Mouse (Mus musculus) limb, embryonic 12.5 days (tissue): ENCODE results near the gene Olfr459. TPM values are rescaled to one million over a fixed set of nuclear protein-coding genes. Genes with fewer than 3 reads are reported as not detected.

ENCODE experiments used
- ATAC-seq: fragments of 200-750 bp; cut with Nextera tagmentation; 2 replicates; pipeline ENCODE4 v1.8.0; 2017; ENCODE audit warnings: low read depth, moderate TSS enrichment; ENCODE audit not compliant: insufficient number of reproducible peaks, insufficient read depth, low FRiP score, low TSS enrichment
- H3K27ac ChIP-seq: fragments of 300-500 bp; sonication (generic); 2 replicates; pipeline ENCODE4 v1.5.1; 2016; ENCODE audit warnings: mild to moderate bottlenecking, moderate library complexity
- H3K27me3 ChIP-seq: fragments of 300-500 bp; sonication (generic); 2 replicates; pipeline ENCODE4 v1.6.1; 2016; ENCODE audit warnings: mild to moderate bottlenecking, moderate library complexity
- H3K36me3 ChIP-seq: fragments of 300-500 bp; sonication (generic); 2 replicates; pipeline ENCODE4 v1.6.1; 2016; ENCODE audit warnings: mild to moderate bottlenecking, moderate library complexity
- H3K4me1 ChIP-seq: fragments of 300-500 bp; sonication (generic); replicated peaks from 2 replicates; pipeline ENCODE4 v1.6.1; 2016
- H3K4me2 ChIP-seq: fragments of 300-500 bp; sonication (generic); 2 replicates; pipeline ENCODE4 v1.6.1; 2016; ENCODE audit warnings: mild to moderate bottlenecking, moderate library complexity
- H3K4me3 ChIP-seq: fragments of 300-500 bp; sonication (generic); replicated peaks from 2 replicates; pipeline ENCODE4 v1.5.1; 2016; ENCODE audit warnings: mild to moderate bottlenecking
- H3K9ac ChIP-seq: fragments of 300-500 bp; sonication (generic); replicated peaks from 2 replicates; pipeline ENCODE4 v1.6.1; 2016; ENCODE audit warnings: mild to moderate bottlenecking, moderate library complexity
- H3K9me3 ChIP-seq: fragments of 300-500 bp; sonication (generic); 2 replicates; pipeline ENCODE4 v1.6.1; 2016; ENCODE audit warnings: mild to moderate bottlenecking, moderate library complexity
- WGBS: fragments of 180-500 bp; shearing (Covaris S2); methylation state at CpG from one replicate; pipeline ENCODE4 v1.1.7; 2016; 5-methylcytosine and 5-hydroxymethylcytosine counted together
- polyA plus RNA-seq: library from polyadenylated mRNA; unstranded; fragments of >200 nt; fragmentation: Nextera tagmentation; extraction: Ambion mirVana; gene quantifications from 2 replicates; pipeline ENCODE4 v1.2.1, GENCODE M21; 2016

The Olfr459 gene
- polyA plus RNA-seq = not detected in 2 replicates

GRCm38 (mm10) chr6:41775077-41775476, at the start of gene Olfr459:
Gene Olfr459, minus strand, starts transcription at chr6:41775177.
- H3K27ac ChIP-seq = no peak within 1 kb of the TSS
- no peak within 1 kb of the TSS for H3K4me3 ChIP-seq
- no peak within 1 kb of the TSS for H3K9ac ChIP-seq
- no peaks in the 10 kb centered on the region for H3K4me1 ChIP-seq
- 80% methylated on average over 7 of the region's 7 CpGs for WGBS
- no peaks in the 10 kb centered on the region for H3K9me3 ChIP-seq
- ATAC-seq = no peak
- H3K36me3 ChIP-seq = no peaks in the 10 kb centered on the region
- H3K27me3 ChIP-seq = no peaks in the 10 kb centered on the region
- H3K4me2 ChIP-seq = no peak within 1 kb of the TSS

- no peak overlapping the region for H3K4me3 ChIP-seq
- no peak overlapping the region for H3K4me2 ChIP-seq
- H3K9ac ChIP-seq = no peak overlapping the region
- ATAC-seq = no peak
- no peaks in the 10 kb centered on the region for H3K27me3 ChIP-seq
- H3K36me3 ChIP-seq = no peaks in the 10 kb centered on the region
- no peaks in the 10 kb centered on the region for H3K4me1 ChIP-seq
- H3K9me3 ChIP-seq = no peaks in the 10 kb centered on the region
- H3K27ac ChIP-seq = no peak overlapping the region
Observed at GRCm38 (mm10) chr6:41824086-41824485, 49.1 kb upstream of the Olfr459 start.

- 88% methylated on average over 2 of the region's 2 CpGs for WGBS
- Histone ChIP-seq H3K4me1 (no peaks in the 10 kb centered on the region), H3K9me3 (no peaks in the 10 kb centered on the region), H3K9ac (no peak overlapping the region), H3K27me3 (no peaks in the 10 kb centered on the region), H3K4me2 (no peak overlapping the region), H3K4me3 (no peak overlapping the region), H3K36me3 (no peaks in the 10 kb centered on the region), H3K27ac (no peak overlapping the region)
- ATAC-seq = no peak
Observed at GRCm38 (mm10) chr6:41786700-41787099, 11.7 kb upstream of the Olfr459 start.

GRCm38 (mm10) chr6:41775721-41776120, 744 bp upstream of the Olfr459 start:
- Histone ChIP-seq H3K36me3 (no peaks in the 10 kb centered on the region), H3K4me2 (no peak overlapping the region), H3K9me3 (no peaks in the 10 kb centered on the region), H3K27me3 (no peaks in the 10 kb centered on the region), H3K27ac (no peak overlapping the region), H3K4me1 (no peaks in the 10 kb centered on the region), H3K4me3 (no peak overlapping the region), H3K9ac (no peak overlapping the region)
- 79% methylated on average over 6 of the region's 6 CpGs for WGBS
- no peak for ATAC-seq

- no peak for ATAC-seq
- 81% methylated on average over 1 of the region's 1 CpGs for WGBS
- H3K4me3 ChIP-seq = no peak overlapping the region
- H3K27me3 ChIP-seq = no peaks in the 10 kb centered on the region
- no peak overlapping the region for H3K27ac ChIP-seq
- H3K4me1 ChIP-seq = no peaks in the 10 kb centered on the region
- H3K36me3 ChIP-seq = no peaks in the 10 kb centered on the region
- no peak overlapping the region for H3K4me2 ChIP-seq
- H3K9me3 ChIP-seq = no peaks in the 10 kb centered on the region
- H3K9ac ChIP-seq = no peak overlapping the region
Observed at GRCm38 (mm10) chr6:41769872-41770271, 5.1 kb downstream of the Olfr459 start.

GRCm38 (mm10) chr6:41764306-41764705, 10.7 kb downstream of the Olfr459 start:
- Histone ChIP-seq H3K9me3 (no peaks in the 10 kb centered on the region), H3K27me3 (no peaks in the 10 kb centered on the region)
- 81% methylated on average over 5 of the region's 5 CpGs for WGBS

GRCm38 (mm10) chr6:41762370-41762757, 12.6 kb downstream of the Olfr459 start:
- H3K9ac ChIP-seq = no peak overlapping the region
- no peaks in the 10 kb centered on the region for H3K4me1 ChIP-seq
- H3K4me3 ChIP-seq = no peak overlapping the region
- whole genome bisulfite sequencing = 74% methylated on average over 1 of the region's 1 CpGs
- no peak overlapping the region for H3K27ac ChIP-seq
- H3K27me3 ChIP-seq = no peaks in the 10 kb centered on the region
- H3K9me3 ChIP-seq = no peaks in the 10 kb centered on the region
- no peaks in the 10 kb centered on the region for H3K36me3 ChIP-seq
- no peak for ATAC-seq
- H3K4me2 ChIP-seq = no peak overlapping the region

More at GRCm38 (mm10) chr6:41764306-41764705, 10.7 kb downstream of the Olfr459 start:
- Histone ChIP-seq H3K4me1 (no peaks in the 10 kb centered on the region), H3K9ac (no peak overlapping the region), H3K4me2 (no peak overlapping the region), H3K36me3 (no peaks in the 10 kb centered on the region), H3K4me3 (no peak overlapping the region), H3K27ac (no peak overlapping the region)
- no peak for ATAC-seq

GRCm38 (mm10) chr6:41761702-41762369, 13.1 kb downstream of the Olfr459 start:
- H3K27ac ChIP-seq = no peak overlapping the region
- 6% methylated on average over 1 of the region's 1 CpGs for WGBS
- no peaks in the 10 kb centered on the region for H3K36me3 ChIP-seq
- no peaks in the 10 kb centered on the region for H3K4me1 ChIP-seq
- H3K9ac ChIP-seq = no peak overlapping the region
- peak; percentile 81 for ATAC-seq
- no peaks in the 10 kb centered on the region for H3K9me3 ChIP-seq
- H3K4me3 ChIP-seq = no peak overlapping the region
- no peak overlapping the region for H3K4me2 ChIP-seq
- no peaks in the 10 kb centered on the region for H3K27me3 ChIP-seq

GRCm38 (mm10) chr6:41759618-41760017, 15.4 kb downstream of the Olfr459 start:
- ATAC-seq = no peak
- Histone ChIP-seq H3K27me3 (no peaks in the 10 kb centered on the region), H3K27ac (no peak overlapping the region), H3K36me3 (no peaks in the 10 kb centered on the region), H3K4me2 (no peak overlapping the region), H3K9ac (no peak overlapping the region), H3K4me3 (no peak overlapping the region), H3K9me3 (no peaks in the 10 kb centered on the region), H3K4me1 (no peaks in the 10 kb centered on the region)
- WGBS = 87% methylated on average over 2 of the region's 2 CpGs

GRCm38 (mm10) chr6:41758421-41758820, 16.6 kb downstream of the Olfr459 start:
- no peaks in the 10 kb centered on the region for H3K9me3 ChIP-seq
- no peak overlapping the region for H3K4me3 ChIP-seq
- H3K36me3 ChIP-seq = no peaks in the 10 kb centered on the region
- WGBS = 76% methylated on average over 1 of the region's 1 CpGs
- no peaks in the 10 kb centered on the region for H3K27me3 ChIP-seq
- H3K4me2 ChIP-seq = no peak overlapping the region
- H3K4me1 ChIP-seq = no peaks in the 10 kb centered on the region
- ATAC-seq = no peak
- no peak overlapping the region for H3K9ac ChIP-seq
- H3K27ac ChIP-seq = no peak overlapping the region

- Histone ChIP-seq H3K9ac (no peak overlapping the region), H3K4me3 (no peak overlapping the region), H3K4me2 (no peak overlapping the region), H3K27ac (no peak overlapping the region), H3K36me3 (no peaks in the 10 kb centered on the region), H3K27me3 (no peaks in the 10 kb centered on the region), H3K9me3 (no peaks in the 10 kb centered on the region), H3K4me1 (no peaks in the 10 kb centered on the region)
- no peak for ATAC-seq
- WGBS = 75% methylated on average over 3 of the region's 3 CpGs
Observed at GRCm38 (mm10) chr6:41757199-41757598, 17.8 kb downstream of the Olfr459 start.

- Histone ChIP-seq H3K36me3 (no peaks in the 10 kb centered on the region), H3K4me2 (no peak overlapping the region), H3K4me3 (no peak overlapping the region), H3K27me3 (no peaks in the 10 kb centered on the region), H3K9me3 (no peaks in the 10 kb centered on the region), H3K9ac (no peak overlapping the region), H3K4me1 (no peaks in the 10 kb centered on the region), H3K27ac (no peak overlapping the region)
- no peak for ATAC-seq
- WGBS = 71% methylated on average over 6 of the region's 6 CpGs
Observed at GRCm38 (mm10) chr6:41754626-41755025, 20.4 kb downstream of the Olfr459 start.
